Mouse (Mus musculus) layer of hippocampus, postnatal 25 days (tissue): ENCODE measurements around the gene Chst11. TPM values are rescaled to one million over a fixed set of nuclear protein-coding genes. Genes with fewer than 3 reads are reported as not detected.

Experiments
- DNase-seq, 2 experiments: peaks; one replicate each; pipeline ENCODE4 v3.0.0; 2022; ENCODE audit warnings: mixed read lengths in 2 of 2, low spot score in 1 of 2; ENCODE audit errors: extremely low spot score in 1 of 2
- total RNA-seq, 2 experiments: library from RNA; stranded (reverse); gene quantifications; 2 replicates each; pipeline ENCODE4 v1.2.3; 2021

The Chst11 gene
- total RNA-seq, 2 experiments from 2014 or later = 50.8 to 55.0 TPM

DNA sequence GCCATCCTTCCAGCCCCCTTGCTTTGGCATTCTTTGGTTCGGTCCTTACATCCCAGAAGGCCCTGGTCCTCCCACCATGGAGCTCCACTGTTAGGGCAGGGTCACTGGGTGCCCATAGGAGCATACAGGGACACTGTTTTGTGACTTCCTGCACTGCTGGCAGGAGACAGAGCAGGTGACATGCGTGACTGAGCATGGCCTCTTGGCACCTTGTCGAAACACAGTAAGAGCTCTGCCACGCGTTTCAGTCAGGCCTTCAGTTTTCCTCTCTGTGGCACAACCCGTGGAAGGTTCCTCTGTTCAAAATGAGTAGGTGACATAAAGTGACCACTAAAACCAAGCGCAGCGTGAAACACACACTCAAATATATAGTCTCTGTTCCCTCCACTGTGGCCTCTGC is 83.2 kb downstream of the Chst11 start:
- DNase-seq = no peak

DNA sequence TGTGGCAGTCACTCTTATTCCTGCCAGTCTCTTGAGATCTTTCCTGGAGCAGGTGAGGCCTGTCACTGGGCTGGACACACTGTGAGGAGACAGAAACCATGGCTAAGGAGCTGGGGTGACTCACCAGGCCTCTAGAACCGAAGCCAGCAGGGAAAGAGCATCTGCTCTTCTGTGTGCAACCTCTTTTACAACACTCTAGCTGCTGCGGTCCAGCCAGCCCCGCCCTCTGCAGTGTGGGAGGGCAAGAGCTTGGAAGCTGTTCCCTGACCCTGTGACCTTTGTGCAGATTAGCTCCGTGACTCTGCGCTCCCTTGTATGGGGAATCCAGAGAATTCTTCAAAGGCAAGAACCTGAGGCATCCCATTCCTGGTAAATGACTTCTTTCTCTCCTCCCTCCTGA is 84.5 kb downstream of the Chst11 start:
- DNase-seq = no peak

DNA sequence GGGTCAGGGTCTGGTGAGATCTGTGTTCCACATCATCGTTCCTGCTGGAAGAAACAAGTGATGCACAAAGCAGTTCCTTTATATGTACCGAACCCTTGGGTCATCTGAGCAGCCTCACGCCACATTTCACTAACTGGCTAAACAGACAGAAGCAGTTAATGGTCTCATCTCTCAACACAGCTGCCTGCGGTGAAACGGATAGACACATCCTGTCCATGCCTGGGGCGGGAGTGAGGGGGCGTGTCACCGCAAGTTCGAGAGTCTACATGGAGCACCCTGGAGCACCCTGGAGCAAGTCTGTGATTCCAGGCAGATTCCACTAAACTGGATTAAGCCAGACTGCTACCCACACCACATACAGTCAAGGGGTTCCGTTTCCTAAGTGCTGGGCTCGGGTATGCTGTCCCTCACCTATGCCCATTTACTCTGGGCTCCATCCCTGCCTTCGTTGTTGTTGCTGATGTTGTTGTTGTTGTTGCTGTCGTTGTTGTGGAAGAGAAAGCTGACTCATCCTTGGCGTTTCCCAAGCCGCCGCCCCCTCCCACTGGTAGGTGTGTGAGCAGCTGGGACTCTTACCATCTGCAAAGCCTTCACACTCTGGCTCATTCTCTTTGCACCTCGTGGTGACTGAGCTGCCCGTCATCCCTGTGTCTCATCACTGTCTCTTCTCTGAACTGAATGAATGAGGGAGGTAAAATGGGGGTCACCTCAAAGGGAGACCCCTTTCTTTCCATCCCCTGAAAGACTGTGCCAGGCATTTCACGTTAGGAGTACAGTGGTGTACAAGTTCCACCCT is 86.7 kb downstream of the Chst11 start:
- no peak for DNase-seq

DNA sequence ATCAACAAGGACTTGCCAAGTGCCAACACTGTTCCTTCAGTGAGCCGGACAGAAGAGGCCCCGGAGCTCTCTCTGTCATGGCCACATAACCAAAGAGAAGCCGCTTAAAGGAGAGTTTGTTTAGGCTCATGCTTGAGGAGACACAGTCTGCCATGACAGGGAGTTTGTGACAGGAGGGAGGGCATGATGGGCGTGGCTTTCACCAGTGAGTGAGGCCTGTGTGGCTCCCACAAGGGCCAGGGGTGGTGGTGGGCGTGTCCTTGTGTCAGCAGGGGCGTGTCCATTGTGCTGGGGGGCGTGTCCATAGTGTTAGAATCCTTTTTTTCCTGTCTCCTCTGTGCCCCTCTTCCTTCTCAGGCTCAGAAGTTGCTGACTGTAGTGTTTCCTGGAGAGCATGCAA is 87.8 kb downstream of the Chst11 start:
- DNase-seq = no peak

DNA sequence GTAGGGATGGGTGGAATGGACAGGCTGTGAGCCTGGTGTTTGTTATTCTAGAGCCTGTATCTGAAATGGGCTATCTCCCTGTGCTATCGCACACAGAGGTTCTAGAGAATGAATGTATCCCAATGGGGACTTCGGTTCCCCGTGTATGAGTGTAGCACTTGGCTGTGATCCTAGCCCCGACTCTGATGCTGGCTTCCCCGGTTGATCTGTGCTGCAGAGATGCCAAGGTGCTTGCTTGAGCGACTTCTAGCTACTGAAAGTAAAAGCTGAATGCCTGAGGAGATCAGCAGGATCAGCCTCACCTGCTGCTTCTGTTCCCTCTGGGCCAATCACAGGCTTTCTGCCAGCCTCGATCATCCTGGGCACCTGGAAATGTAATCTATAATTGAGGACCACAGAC is 91.5 kb downstream of the Chst11 start:
- no peak for DNase-seq

DNA sequence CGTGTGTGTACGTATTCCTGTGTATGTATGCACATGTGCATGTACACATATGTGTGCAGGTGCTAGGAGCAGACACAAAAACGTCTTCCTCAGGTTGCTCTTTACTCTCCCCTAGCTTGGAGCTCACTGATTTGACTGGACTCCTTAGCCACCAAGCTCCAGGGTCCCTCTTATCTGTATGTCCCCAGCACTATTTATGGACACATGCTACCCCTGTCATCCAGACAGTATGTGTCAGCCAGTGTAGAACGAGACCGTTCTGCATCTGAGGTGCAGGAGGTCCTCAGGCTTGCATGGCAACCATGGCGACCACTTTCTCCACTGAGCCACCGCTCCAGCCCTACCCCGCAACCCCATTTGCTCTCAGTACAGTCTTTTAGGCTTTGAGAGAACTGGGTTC is 93.4 kb downstream of the Chst11 start:
- no peak for DNase-seq

DNA sequence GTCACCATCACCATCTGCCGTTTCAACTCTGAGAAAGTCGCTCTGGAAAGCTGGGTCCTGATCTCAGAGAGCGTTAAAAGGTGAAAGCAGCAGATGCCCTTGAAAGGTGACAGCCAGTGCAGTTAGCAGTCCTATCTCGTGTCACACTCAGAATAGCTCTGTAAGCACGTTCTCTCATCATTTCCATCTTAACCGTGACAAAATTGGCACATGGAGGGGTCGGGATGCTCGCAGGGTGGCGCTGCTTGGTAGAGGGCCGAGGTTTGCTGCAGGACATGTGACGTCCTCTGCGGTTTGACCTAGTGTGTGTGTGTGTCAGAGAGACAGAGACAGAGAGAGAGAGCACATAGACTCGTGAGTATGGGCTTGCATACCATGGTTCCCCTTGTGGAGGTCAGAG is 94.5 kb downstream of the Chst11 start:
- no peak for DNase-seq

DNA sequence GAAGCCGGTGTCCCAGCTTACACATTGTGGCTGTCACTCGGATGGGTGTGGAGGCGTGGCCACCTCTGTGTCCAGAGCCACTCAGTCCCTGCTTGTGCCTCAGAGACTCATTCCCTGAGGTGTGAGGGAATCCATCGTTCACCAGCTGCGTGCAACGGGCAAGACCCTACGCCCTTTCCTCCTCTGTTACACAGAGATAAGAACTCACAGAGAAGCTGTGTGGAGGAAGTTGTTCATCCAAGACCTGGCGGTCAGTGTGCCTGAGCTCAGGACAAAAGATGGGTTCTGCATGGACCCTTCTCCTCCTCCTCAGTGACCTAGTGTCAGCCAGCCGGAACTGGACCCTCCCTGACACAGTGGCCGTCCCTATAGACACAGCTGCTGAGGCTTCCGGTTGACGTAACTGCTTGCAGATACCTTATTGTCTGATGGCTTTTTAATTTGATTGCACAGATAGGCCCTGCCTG is 95.0 kb downstream of the Chst11 start:
- no peak for DNase-seq

DNA sequence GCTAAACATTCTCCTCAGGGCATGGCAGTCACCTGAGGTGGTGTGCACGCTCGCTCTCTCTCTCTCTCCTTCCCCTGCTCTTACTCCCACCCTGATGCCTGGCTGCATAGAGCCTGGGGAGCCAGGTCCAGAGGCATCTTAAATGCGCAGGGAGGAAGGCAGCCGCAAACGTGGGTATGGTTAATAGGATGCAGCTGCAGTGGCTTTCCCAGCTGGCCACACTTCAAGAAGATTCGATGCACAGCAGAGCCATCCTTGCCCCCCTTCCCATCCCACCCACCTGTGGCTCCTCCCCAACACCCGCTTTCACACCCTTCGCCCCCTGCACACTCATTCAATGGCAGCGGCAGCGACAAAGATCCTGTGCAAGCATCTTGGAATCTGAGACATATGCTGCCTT is 95.6 kb downstream of the Chst11 start:
- DNase-seq = no peak

DNA sequence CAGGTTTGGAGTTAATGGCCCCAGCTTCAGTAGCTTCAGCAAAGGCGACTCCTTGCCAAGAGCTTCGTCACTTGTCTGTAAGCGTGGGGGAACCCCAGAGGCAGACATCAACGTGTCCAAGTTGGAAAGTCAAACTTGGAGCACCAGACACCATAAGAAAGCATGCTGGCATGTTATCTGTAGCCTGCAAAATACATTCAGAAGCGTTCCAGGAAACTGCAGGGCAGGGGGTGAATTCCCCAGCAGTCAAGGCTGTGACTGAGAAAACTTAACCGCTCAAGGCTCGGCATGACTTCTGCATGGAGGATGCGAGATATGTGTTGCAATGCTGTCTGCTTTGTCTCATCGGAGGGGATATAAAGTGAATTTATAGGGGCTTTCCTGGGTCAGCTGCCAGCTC is 98.6 kb downstream of the Chst11 start:
- DNase-seq = no peak

DNA sequence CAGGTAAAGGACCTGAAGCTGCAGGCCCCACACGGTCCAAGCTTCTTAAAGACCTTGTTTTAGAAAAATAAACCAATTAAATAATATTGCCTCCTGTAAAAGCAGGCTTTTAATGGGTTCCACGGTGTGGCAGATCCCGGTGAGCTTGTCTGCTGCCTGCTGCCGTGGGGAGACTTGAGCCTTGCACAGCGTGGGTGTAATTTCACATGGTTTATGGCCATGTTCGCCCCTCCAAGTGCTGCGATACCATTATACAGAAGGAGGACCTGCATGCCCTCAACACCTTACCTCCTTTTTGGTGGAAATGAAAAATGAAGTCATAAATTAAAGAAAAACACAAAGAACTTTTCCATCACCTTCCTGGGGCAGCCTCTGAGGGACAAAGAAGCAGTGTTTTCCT is 103.0 kb downstream of the Chst11 start:
- DNase-seq = no peak

DNA sequence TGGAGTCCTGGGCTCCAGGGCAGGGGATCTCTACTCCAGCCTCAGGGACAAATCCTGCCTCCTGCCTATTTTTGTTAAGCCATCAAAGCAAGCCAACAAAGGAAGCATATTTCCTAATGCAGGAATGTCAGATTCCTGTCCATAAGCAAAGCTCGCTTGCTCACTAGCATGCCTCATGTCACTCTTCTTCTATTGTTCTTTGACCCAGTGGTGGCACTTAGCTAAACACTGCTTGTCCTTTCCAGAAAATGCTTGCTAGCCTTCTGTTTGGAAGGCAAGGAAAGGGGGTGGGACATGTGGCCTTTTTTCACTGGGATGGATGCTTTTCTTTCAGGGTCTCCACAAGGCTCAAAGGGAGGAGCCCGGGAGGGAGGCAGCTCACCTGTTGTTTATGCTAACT is 103.5 kb downstream of the Chst11 start:
- DNase-seq = no peak

DNA sequence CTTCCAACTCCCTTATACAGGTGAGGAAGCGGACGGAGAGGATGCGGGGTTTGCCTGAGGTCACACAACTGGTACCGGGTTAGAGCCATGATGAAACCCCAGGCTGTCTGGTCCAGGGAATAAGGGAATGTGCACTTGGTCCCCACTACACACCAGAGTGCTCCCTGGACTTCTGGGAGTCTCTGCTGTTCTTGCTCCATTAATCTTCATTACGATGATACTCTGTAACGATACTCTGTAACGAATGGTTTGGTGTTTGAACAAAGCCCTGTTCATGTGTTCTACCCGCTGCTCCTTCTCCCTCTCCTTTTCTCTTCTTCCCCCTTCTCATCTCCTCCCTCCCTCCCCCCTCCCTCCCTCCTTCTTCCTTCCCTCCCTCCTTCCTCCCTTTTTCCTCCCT is 104.9 kb downstream of the Chst11 start:
- DNase-seq = no peak

DNA sequence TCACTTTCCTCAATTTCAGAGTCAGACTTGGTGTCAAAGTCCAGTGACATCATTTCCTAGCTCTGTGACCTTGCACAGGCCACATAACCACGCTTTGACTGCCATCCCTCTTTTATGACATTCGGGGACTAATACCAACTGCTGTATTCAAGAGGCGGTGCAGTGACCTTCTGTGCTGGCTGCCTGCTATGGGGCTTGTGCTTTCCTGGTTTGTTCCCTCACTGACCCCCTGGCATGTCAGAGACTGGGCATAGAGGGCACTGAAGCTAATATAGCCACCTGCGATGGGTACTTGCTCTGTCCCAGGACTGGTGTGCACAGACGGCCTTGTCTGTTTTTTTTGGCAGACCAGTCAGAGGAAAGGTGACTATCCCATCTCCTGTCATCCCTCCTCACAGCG is 108.4 kb downstream of the Chst11 start:
- DNase-seq = no peak

DNA sequence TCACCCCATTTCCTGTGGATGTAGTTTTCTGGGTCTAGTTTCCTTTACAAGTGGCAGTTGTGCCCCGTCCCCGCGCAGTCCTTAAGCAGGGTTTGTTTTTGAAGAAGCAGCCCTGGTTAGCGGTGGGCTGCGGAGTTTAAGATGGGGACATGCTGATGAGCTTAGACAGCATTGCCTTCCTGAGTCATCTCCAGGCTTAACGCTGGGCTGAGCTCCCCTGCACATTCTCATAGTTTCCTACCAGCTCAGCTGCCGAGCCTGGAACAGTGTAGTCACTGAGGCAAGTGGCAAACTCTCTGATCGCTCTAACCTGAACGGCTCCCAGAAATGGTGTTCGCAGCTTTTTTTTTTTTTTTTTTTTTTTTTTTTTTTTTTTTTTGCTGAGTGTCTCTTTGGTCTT is 109.0 kb downstream of the Chst11 start:
- no peak for DNase-seq

DNA sequence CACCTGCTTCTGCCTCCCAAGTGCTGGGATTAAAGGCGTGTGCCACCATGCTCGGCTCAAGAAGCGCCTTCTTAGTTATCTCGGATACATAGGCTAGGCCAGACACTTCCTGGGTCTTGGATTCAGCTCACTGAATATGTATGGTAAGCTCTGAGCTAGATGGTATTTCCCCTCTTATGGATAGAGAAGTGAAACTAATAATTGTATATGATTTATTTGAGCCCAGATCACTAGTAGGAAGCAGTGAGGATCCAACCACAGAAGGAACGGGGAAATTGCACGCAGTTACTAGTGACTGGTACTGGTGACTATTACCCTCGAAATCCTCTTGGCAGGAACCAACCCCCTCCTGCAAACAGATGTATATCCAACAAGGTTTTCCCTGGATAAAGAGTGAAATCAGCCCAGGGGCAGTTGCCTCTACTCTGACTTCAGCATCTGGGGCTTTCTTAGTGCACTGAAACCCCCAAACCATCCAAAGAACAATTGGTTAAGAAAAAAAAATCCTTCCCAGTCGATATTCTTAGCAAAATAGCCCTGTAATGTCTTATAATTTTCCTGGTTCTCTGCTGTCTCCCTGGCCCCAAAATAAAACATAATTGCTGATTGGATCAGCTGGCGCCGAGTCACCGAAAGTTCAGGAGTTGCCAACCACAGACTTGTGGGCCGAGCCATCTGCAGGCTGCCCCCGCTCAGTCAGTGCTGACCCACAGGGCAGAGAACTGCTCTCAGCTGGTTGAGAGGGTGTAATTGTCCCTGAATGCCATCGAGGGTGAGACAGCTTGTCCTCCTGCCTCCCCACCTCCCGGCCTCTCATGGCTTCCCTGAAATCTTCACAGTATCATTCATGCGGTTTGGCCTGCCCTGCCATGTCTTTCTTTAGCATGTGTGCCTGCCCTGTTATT is 109.8 kb downstream of the Chst11 start:
- DNase-seq = no peak

DNA sequence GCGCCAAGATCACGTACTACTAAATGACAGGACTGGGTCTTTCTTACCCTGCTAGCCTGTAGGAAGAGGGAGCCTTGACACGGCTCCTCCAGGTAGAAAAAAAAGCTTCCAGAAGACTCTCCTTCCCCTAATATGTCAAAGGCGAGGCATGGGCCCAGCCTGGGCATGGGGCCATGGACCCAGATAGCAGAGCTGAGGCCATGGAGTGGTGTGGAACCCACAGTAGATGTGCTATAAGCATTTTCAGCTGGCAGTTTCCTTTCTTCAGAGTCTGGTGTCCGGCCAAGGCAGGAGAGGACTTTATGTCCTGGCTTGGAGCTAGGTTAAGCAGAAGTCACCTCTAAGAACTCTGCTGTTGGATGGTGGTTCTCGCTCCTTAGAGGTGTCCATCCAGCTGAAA is 111.0 kb downstream of the Chst11 start:
- no peak for DNase-seq

DNA sequence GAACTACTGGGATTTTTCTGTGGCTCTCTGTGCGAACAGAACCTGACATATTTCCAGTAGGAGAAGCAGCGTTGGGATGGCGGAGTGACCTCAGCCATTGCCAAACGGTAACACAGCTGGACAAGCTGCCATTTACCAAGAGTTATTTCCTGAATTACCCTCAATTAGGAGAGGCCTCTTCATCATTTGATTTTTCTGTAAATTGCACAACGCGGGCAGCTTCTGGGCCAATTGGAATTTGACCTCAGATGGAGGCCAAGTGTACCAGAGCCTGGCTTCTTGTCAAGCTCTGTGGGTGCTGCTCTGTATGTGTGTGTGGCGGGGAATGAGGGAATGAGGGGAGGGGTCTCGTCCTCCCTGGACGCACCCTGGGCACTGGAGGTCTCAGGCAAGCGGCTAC is 113.6 kb downstream of the Chst11 start:
- DNase-seq = no peak

DNA sequence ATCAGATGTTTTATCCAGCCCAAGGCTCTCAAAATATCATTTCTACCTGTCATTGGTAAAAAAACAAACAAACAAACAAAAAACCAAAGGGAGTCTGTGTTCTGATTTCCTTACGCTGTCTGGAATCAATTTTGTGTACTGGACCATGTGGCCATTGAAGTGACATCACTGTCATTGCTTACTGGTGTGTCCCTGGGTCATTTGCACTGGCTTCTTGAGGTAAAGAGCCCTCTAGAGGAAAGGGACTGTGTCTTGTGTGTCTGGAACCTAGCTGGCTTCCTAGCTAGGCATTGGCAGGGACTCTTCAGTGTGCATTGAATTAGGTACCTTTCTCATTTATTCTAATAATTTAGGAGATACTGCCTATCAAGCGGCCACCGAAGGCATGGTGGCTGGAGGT is 114.4 kb downstream of the Chst11 start:
- no peak for DNase-seq

DNA sequence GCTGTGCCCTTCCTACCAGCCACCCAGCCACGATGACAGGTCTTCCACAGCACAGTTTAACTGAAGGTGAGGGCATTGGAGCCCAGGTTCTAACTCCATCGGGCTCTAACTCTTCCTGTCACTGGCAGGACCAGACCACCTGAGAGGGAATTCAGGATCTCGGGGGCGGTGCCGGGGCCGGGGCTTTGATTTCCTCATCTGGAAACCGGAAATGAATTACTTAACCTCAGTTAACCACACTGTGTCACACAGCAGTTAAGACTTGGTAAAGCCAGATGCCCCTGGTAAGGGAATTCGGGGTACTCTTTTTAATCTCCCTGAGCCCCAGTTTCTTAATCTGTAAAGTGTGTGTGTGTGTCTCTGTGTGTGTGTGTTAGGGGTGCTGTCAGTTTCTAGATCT is 115.6 kb downstream of the Chst11 start:
- no peak for DNase-seq

DNA sequence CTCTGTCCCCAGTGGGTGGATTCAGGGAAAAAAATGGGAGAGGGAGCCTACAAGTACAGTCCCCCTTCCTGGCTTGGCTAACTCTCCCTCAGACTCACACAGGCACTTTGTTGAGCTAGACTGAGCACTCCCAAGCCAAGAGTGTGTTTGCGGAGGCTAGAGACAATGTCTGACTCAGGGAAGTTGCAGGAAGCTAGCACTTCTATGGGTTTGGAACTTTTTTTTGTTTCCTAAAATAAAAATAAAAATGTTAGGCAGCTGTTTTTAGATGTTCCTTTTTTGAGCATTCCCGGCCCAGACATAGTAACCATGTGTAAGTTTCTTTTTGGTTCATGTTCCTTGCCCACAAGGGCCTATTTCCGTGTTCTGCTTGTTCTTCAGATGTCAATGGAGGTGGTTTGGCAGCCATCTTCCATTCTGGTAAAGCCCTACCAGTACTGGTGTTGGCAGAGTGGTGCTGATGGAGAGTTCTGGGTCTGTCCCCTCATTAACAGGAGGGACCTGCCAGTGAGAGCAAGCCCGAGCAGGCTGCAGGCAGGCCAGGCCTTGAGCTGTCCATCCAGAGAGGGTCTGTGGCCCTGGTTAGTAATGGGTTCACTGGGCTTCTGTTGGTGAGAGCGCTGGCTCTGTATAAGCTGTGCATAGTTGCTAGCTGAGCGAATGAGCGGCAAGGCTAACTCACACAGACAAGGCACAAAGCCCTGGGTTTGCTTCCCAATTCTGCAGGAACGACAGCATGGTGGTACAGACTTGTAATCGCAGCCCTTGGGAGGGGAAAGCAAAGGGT is 116.3 kb downstream of the Chst11 start:
- no peak for DNase-seq
